Mouse (Mus musculus): ENCODE measurements at regions not wholly inside any gene's neighbourhood (a gene's known extent, or its start where the extent isn't known, plus 50 kb on each side); places are given as distances from the start of the nearest gene placed in this dataset.

DNA sequence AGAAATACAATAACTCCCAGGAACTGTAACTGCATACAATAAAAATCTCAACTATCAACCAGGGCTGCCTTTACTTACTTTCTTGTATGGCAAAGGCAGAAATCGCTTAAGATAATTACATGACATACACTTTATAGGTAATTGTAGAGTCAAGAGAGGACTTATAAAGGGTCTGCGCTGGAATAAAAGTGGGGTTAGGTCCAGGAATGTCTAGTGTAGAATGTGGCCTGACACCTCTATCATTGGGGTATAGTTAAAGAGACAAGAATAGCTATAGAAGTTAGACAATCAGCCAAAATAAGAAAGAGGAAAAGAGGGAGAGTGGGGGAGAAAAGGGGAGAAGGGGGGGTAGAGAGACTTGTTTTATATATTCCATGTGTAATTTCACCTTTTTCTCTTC lies 144.8 kb upstream of the Gimd1 start:
- H3K4me1 ChIP-seq: no peaks in the 10 kb centered on the region
- ATAC-seq (ENCODE audit: insufficient number of reproducible peaks, low FRiP score, low TSS enrichment, low read depth): no peak
- no peak overlapping the region for H3K9ac ChIP-seq
- no peak overlapping the region for H3K4me2 ChIP-seq (replicated peaks)
- no peak overlapping the region for H3K27ac ChIP-seq (replicated peaks)
- no peaks in the 10 kb centered on the region for H3K27me3 ChIP-seq
- H3K4me3 ChIP-seq (replicated peaks): no peak overlapping the region
- no peaks in the 10 kb centered on the region for H3K9me3 ChIP-seq (replicated peaks)
- H3K36me3 ChIP-seq: no peaks in the 10 kb centered on the region
- WGBS: 89% methylated on average over 2 of the region's 2 CpGs

DNA sequence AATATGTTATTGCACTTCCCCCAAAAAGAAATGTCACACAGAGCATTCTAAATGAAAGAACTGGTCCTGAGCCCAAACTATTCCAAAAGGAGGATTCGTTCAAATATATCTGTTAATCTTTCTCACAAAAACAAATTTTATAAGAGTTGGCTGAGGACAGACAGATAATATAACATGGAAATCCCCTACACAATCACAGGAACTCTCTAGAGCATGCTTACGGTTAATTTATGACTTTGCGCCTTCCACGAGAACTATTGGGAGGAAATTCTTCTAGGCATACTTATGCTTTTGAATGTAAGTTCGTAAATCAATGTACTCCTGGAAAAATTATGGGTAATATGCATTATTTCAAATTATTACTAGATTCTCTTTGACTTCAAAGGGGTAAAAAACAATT lies 144.1 kb upstream of the Gimd1 start:
- no peaks in the 10 kb centered on the region for H3K36me3 ChIP-seq
- no peak overlapping the region for H3K27ac ChIP-seq (replicated peaks)
- H3K4me3 ChIP-seq (replicated peaks): no peak overlapping the region
- H3K27me3 ChIP-seq: no peaks in the 10 kb centered on the region
- H3K4me1 ChIP-seq: no peaks in the 10 kb centered on the region
- no peaks in the 10 kb centered on the region for H3K9me3 ChIP-seq (replicated peaks)
- H3K4me2 ChIP-seq (replicated peaks): no peak overlapping the region
- 89% methylated on average over 5 of the region's 5 CpGs for WGBS
- ATAC-seq (ENCODE audit: insufficient number of reproducible peaks, low FRiP score, low TSS enrichment, low read depth): no peak
- no peak overlapping the region for H3K9ac ChIP-seq

DNA sequence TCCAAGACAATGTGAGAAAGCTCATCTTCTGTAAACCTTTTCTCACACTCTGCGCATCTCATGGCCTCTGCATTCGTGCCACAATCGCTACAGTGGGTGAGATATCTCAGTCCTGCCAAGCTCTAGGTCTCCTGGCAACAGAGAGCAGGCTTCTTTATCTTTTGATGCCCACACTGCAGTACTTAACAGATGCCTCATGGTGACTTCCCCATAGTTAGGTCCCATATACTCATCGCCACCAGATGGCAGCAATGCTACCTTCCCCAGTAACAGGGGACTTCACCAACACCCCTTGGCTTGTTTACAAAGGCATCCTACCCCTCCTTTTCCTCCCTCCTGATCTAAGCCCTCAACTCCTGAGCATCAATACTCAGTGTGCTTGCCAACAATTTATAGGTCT lies 123.5 kb upstream of the Gimd1 start:
- Histone ChIP-seq H3K4me3 (replicated peaks) (no peak overlapping the region), H3K36me3 (no peaks in the 10 kb centered on the region), H3K4me1 (no peaks in the 10 kb centered on the region), H3K9me3 (replicated peaks) (no peaks in the 10 kb centered on the region), H3K27ac (replicated peaks) (no peak overlapping the region), H3K27me3 (no peaks in the 10 kb centered on the region), H3K9ac (no peak overlapping the region), H3K4me2 (replicated peaks) (no peak overlapping the region)
- ATAC-seq (ENCODE audit: insufficient number of reproducible peaks, low FRiP score, low TSS enrichment, low read depth): no peak
- WGBS: 21% methylated on average over 4 of the region's 4 CpGs

GRCm38 (mm10) chr3:132510240-132510639 lies 119.4 kb upstream of the Gimd1 start:
- Histone ChIP-seq H3K4me2 (replicated peaks) (no peak overlapping the region), H3K27ac (replicated peaks) (no peak overlapping the region), H3K4me3 (replicated peaks) (no peak overlapping the region), H3K27me3 (no peaks in the 10 kb centered on the region), H3K9ac (no peak overlapping the region), H3K9me3 (replicated peaks) (no peaks in the 10 kb centered on the region), H3K36me3 (no peaks in the 10 kb centered on the region), H3K4me1 (no peaks in the 10 kb centered on the region)
- 19% methylated on average over 1 of the region's 1 CpGs for WGBS
- peak; percentile 11; the same call in 1 of the 2 replicates for ATAC-seq (ENCODE audit: insufficient number of reproducible peaks, low FRiP score, low TSS enrichment, low read depth)

- Histone ChIP-seq H3K4me3 (replicated peaks) (no peak overlapping the region), H3K4me1 (no peaks in the 10 kb centered on the region), H3K36me3 (no peaks in the 10 kb centered on the region), H3K27me3 (no peaks in the 10 kb centered on the region), H3K4me2 (replicated peaks) (no peak overlapping the region), H3K9ac (no peak overlapping the region), H3K27ac (replicated peaks) (no peak overlapping the region), H3K9me3 (replicated peaks) (no peaks in the 10 kb centered on the region)
- no peak for ATAC-seq (ENCODE audit: insufficient number of reproducible peaks, low FRiP score, low TSS enrichment, low read depth)
- 79% methylated on average over 8 of the region's 8 CpGs for WGBS
Measured at GRCm38 (mm10) chr3:132512526-132513102, 117.0 kb upstream of the Gimd1 start.

- Histone ChIP-seq H3K4me2 (replicated peaks) (no peak overlapping the region), H3K27me3 (no peaks in the 10 kb centered on the region), H3K27ac (replicated peaks) (no peak overlapping the region), H3K36me3 (no peaks in the 10 kb centered on the region), H3K9ac (no peak overlapping the region), H3K4me3 (replicated peaks) (no peak overlapping the region), H3K9me3 (replicated peaks) (no peaks in the 10 kb centered on the region), H3K4me1 (no peaks in the 10 kb centered on the region)
- WGBS: 40% methylated on average over 4 of the region's 4 CpGs
- ATAC-seq (ENCODE audit: insufficient number of reproducible peaks, low FRiP score, low TSS enrichment, low read depth): no peak
Measured at GRCm38 (mm10) chr3:132533323-132533904, 96.2 kb upstream of the Gimd1 start.

DNA sequence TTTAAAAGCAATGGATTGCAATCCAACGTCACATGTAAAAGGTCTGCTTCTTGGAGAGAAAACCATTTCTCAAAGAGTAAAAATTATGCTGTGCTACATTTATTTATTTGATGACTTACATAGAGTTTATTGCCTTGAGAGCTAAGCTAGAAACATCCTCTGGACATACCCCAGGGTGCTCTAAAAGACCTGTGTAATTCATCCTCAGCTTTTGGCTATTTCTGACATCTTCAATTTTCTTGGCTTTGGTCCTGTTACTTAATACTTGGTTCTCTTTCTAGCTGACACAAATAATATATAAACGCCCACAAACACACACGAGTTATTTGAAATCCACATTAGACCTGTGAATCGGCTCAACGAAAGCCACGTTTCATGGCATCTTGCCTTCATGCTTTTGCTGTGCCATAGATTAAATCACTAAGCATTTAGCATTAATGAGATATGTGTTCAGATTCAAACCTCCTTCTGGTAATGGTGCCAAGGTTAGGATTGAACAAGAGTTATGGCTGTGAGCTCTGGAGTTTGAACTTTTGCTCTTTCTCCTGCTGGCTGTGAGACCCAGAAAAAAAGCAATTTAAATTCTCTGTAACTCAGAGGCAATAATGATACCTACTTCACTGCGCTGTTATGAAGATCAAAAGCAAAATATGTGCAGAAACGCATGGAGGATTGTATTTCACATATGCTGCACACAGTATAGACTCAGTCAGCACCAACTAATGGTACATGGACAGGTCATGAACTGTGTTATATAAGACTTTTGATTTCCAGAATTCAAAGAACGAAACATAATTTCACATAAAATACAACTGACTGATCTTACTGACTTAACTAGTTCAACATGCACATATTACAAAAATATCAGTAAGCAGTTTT lies 89.6 kb upstream of the Gimd1 start:
- Histone ChIP-seq H3K36me3 (no peaks in the 10 kb centered on the region), H3K27ac (replicated peaks) (no peak overlapping the region), H3K9ac (no peak overlapping the region), H3K27me3 (no peaks in the 10 kb centered on the region), H3K4me1 (no peaks in the 10 kb centered on the region), H3K4me3 (replicated peaks) (no peak overlapping the region), H3K9me3 (replicated peaks) (no peaks in the 10 kb centered on the region), H3K4me2 (replicated peaks) (no peak overlapping the region)
- 62% methylated on average over 9 of the region's 9 CpGs for WGBS
- no peak for ATAC-seq (ENCODE audit: insufficient number of reproducible peaks, low FRiP score, low TSS enrichment, low read depth)

GRCm38 (mm10) chr3:132551238-132551808 lies 78.3 kb upstream of the Gimd1 start:
- no peak for ATAC-seq (ENCODE audit: insufficient number of reproducible peaks, low FRiP score, low TSS enrichment, low read depth)
- no peaks in the 10 kb centered on the region for H3K4me1 ChIP-seq
- H3K9ac ChIP-seq: no peak overlapping the region
- no peaks in the 10 kb centered on the region for H3K9me3 ChIP-seq (replicated peaks)
- no peak overlapping the region for H3K4me2 ChIP-seq (replicated peaks)
- 75% methylated on average over 6 of the region's 6 CpGs for WGBS
- no peaks in the 10 kb centered on the region for H3K36me3 ChIP-seq
- no peak overlapping the region for H3K4me3 ChIP-seq (replicated peaks)
- no peak overlapping the region for H3K27ac ChIP-seq (replicated peaks)
- H3K27me3 ChIP-seq: no peaks in the 10 kb centered on the region

GRCm38 (mm10) chr3:132565755-132566154 lies 63.9 kb upstream of the Gimd1 start:
- no peaks in the 10 kb centered on the region for H3K9me3 ChIP-seq (replicated peaks)
- H3K36me3 ChIP-seq: no peaks in the 10 kb centered on the region
- H3K4me2 ChIP-seq (replicated peaks): no peak overlapping the region
- no peak for ATAC-seq (ENCODE audit: insufficient number of reproducible peaks, low FRiP score, low TSS enrichment, low read depth)
- no peak overlapping the region for H3K27ac ChIP-seq (replicated peaks)
- H3K27me3 ChIP-seq: no peaks in the 10 kb centered on the region
- H3K9ac ChIP-seq: no peak overlapping the region
- 0 out of 2 replicates have a peak, but pooled peaks cover 4% of the 10 kb centered on the region for H3K4me1 ChIP-seq
- WGBS: 86% methylated on average over 2 of the region's 2 CpGs
- no peak overlapping the region for H3K4me3 ChIP-seq (replicated peaks)

- no peaks in the 10 kb centered on the region for H3K9me3 ChIP-seq (replicated peaks)
- H3K27ac ChIP-seq (replicated peaks): no peak overlapping the region
- H3K9ac ChIP-seq: no peak overlapping the region
- H3K36me3 ChIP-seq: no peaks in the 10 kb centered on the region
- H3K4me3 ChIP-seq (replicated peaks): no peak overlapping the region
- no peak overlapping the region for H3K4me2 ChIP-seq (replicated peaks)
- WGBS: 41% methylated on average over 7 of the region's 7 CpGs
- H3K27me3 ChIP-seq: no peaks in the 10 kb centered on the region
- 0 out of 2 replicates have a peak, but pooled peaks cover 4% of the 10 kb centered on the region for H3K4me1 ChIP-seq
- ATAC-seq (ENCODE audit: insufficient number of reproducible peaks, low FRiP score, low TSS enrichment, low read depth): no peak
Measured at GRCm38 (mm10) chr3:132566301-132566700, 63.3 kb upstream of the Gimd1 start.
